Mouse (Mus musculus) 3T3-L1 (cell line): ENCODE data around the gene Rab36.
A peak's percentile ranks its signal among the peaks of the same experiment; 100 is the strongest.
"Not testable (repeated sequence)": the region's sequence is repeated elsewhere in the genome, so short reads cannot be mapped to it uniquely, and the experiment has no call there.

Source experiments
- DNase-seq: peaks from one replicate; pipeline ENCODE4 v3.0.0-alpha.2; 2015; ENCODE audit warnings: low read depth, low spot score

Gene Rab36

DNA sequence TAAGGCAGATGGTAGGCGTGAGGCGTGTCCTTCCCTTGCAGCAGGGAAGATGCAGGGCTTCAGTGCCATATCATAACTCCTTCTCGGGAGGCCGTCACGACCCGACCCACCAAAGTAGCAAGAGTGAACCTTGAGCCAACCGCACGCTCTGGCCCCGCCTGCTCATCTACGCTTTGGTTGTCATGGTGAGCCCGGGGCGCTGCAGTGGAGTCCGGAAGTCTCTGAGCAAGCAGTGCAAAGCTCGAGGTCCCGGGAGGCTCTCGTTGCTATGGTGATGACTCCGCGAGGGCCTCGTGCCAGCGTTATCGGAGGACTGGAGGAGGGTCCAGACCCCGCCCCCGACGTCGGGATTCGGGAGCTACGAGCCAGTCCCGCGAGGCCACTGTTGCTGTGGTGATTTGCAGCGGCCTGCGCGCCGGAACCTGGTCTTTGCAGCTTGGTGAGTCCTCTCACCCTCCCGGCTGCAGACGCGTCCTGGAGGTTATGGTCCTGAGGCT is at the start of gene Rab36:
Rab36 (plus strand) TSS at position 176 of the 497 bp plus-strand sequence.
- peak; percentile 99 for DNase-seq

DNA sequence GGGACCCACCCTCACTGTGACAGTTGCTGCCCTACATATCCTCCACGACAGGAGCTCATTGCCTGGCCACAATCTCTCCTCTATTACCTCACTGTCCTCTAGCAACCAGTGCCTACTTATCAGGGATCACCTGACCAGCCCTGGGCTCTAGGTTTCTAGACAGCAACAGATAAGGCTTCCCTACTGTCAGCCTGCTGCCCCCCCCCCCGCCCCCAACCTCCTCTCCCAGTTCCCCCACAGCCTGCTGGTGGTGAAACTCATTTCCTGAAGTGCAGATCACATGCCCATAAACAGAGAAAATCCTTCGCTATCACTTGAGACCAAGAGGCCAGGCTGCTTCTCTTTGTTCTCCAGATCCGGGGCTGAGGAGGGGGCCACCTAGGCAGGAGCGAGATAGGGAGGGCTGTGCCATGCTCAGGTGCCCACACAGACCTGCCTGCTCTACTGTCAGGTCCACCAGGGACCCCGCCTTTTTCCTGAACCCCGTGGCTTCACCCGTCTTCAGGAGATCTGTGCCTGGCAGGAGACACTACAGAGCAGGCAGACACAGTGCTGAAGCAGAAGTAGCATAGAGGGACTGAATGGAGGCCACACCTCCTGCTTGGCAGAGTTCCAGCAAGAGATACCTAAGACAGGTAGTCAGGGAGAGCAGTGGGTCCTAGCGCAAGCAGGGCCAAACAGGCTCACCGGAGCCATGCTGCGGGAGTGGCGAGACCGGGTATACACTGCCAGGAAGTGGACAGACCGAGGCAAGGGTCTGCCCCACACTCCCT is 49.0 kb upstream of the Rab36 start:
- DNase-seq = no peak

DNA sequence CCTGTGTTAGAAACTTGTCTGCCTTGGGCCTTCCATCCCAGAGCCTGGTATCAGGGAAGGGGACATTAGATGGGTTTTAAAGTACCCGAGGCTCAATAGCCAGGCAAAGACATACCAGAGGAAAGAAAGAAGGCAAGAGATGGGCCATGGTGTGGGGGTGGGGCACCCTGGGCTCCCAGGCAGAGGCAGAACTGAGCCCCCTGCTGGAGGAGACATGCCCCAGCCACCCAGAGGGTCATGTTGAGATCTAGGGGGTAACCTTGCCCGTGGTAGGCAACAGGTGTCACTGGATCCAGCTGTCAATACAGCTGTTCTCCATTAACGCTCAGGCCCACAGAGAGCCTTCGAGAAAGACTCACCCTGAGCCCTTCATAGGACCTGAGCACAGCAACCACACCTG is 47.0 kb upstream of the Rab36 start:
- no peak for DNase-seq

DNA sequence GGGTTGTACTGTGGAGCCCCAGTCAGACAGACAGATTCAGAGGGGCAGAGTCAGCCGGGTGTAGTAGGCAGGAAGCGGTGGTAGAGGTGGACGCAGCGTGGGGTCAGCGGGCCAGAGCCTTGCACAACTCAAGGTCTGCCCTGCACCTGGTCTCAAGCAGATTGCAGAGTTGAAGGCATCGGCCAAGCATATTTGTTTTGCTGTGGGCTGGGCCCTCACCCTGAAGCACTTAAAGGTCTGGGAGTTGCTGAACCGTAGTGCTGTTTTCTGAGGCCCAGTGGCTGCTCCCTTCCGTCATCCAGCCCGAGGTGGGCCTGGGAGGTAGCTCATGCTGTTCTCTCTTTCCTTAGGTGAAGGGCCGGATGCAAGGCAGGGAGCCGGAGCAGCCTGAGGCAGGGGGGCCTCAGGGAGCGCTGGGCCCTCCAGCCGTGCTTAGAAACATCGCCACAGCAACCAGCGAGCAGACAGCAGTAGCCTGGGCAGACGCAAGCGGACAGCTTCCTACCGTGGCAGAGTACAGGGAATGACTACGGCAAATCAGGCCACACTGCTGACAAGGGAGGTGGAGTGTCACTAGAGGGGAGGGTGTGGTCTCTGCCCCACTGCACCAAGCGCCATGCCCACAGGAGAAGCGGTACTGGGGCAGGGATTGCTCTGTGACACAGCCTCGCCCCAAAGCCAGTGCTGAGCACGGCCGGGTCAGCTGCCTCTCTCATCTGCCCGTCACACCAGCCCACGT is 46.1 kb upstream of the Rab36 start:
- no peak for DNase-seq

DNA sequence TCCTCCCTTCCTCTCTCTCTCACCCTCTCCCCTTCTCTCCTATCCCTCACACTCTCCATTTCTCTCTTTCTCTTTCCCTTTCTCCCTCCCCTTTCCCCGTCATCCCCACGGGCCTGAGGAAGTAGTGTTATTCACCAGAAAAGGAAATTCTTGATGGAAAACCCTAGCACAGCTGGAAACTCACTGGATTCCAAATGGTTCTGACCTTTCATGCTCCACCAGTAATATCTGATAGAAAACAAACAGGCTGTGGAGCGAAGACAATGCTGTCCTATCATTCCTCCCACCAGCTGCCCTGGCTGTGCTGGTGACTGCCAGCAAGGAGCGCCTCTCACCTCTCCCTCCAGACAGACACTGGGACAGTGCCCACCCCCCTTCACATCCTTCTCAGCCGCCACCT is 42.0 kb upstream of the Rab36 start:
- no peak for DNase-seq

DNA sequence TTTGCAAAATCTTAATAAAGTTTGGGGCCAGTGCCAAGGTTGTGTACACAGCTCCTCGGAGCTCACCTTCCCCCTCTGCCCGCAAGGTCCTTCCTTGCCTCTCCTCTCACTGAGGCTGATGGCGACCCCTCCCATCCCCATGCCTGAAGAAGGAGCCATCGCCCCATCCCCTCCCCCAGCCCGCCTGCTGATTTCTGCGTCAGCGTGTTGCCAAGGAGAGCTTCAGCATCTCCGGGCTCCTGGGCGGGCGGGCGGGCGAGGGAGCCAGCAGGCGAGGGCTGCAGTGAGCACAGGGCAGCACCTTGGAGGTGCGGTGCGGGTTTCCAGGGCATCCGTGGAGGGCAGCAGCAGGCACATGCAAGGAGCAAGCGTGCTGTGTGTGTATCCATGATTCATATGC is 41.5 kb upstream of the Rab36 start:
- no peak for DNase-seq

DNA sequence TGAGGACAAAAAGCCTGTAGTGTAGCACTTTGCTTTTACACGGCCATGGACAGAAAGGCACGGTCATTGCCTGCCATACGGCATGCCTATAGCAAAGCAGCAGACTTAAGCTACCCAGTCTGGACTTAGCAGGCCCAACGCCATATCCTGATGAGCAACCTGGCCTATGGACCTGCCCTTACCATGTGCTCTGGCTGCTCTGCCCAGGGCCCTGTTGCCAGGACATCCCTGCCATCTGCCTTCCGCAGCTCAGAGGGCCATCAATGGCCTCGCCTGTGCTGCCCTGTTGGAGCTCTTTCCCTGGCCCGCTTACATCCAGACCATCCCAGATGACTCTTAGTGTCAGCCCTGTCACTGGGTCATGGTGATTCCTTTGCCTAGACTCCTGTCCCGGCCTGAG is 35.5 kb upstream of the Rab36 start:
- DNase-seq = no peak

DNA sequence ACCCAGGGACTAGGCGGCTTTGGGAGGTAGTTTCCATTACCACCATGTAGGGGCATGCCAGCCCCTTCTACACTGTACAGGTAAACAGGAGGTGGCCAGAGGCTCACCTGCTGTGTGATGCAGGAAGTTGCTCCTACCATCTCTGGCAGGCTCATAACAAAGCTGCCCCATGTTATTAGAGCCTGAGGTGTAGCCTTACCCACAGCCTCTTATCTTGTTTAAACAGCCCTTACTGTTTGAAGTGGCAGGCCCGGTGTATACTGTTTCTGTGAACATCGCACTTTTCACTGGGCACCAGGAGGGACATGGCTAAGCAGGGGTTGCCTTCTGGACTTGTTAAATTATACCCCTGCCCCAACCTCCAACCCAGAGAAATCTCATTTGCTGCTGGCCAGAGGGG is 32.8 kb upstream of the Rab36 start:
- no peak for DNase-seq

DNA sequence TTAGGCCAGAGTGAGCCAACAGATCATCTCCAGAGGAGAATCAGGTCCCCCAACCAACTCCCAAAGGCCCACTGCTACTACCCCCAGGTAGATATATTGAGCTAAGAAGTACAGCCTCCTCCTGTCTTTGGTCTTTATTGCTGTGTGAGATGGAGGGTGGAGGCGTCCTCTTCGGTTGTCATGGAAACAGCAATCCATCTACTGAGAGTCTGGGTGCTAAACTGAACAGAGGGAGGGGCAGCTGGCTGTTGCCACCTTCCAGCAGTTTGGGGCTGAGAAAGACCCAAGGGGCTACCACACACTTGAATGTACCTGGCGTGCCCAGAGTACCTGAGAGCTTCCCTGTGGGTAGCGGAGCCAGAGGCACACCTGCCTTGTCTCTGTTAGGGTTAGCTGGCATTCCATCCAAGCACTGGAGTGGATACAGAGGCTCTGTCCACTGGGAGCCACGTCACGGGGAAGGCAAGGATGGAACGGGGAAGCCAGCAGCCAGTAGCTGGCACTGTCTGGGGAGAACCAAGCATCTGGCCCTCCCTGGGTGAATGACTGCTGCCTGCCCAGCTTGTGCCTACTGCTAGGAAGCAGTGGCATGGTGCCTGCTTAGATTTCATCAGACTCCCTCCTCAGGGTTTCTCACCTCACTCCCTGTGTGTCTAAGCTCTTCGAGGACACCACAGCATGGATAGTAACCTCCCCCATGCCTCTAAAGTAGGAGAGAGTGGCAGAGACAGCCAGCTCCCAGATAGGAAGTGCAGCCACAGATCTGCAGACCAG is 29.8 kb upstream of the Rab36 start:
- no peak for DNase-seq

DNA sequence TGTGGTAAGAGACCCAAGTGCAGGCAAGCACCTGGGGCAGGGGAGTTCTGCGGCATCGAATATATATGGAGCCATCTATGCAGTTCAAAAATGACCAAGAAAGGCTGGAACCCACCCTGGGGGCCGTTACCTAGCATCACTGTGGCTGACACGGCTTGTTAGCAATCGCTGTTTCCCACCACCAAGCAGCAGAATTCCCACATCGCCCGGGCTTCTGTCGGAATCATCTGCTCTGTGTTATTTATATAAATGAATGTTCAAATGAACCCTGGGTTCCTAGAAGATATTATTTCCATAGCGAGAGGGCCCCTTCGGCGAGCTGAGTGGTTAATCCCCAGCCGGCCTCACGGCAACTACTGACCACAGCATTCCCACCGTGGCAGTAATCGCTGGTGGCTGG is 26.2 kb upstream of the Rab36 start:
- DNase-seq = no peak

DNA sequence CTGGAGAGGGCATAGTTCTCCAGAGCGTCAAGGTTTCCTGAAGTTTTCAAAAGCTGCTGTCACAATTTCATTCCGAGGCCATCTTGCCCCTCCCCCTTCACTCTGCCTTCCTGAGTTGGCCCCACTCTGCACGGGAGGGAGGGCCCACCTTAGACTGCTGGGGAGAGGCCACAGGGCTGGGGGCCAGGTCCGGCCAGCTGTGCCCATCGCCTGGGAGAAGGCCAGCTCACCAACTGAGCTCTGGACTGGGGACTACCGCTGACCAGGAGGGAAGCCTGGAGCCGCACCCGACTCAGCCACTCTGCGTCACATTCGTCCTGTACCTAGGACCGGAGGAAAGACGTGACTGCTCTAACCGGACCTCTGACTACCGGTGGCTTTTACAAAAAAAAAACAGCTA is 21.4 kb upstream of the Rab36 start:
- no peak for DNase-seq

DNA sequence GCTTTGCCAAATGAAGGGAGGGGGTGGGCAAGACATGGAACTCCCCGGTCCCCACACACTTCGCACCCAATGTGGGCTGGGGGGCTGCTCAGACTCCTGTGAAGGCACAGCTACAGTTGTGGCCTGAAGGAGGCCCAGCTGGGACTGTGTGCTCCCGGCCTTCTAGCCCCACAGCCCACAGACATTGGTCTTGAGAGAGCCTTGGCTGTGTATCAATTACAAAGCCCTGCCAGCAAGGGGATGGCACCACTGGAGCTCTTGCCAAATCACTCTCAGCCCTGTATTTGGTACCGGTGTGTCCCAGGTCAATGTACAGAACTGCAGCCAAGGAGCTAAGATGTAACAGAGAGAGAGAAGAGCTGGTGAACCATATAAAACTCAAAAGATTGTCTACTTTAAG is 20.4 kb upstream of the Rab36 start:
- no peak for DNase-seq

DNA sequence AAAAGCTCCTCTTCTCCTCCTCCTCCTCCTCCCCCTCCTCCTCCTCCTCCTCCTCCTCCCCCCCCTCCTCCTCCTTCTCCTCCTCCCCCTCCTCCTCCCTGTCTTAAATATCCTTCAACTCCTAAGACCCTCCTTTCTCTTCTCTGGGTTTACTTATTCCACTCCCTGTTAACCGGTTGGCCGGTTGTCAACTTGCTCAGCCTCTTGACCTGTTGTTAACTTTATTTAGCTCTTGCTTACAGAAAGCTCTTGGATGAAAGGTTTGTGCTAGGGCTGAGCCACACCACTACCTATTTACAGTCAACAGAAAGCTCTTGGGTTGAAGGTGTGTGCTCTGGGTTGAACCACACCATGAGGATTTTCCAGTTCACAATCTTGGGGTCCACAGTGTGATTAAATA is 16.6 kb upstream of the Rab36 start:
- DNase-seq = no peak

DNA sequence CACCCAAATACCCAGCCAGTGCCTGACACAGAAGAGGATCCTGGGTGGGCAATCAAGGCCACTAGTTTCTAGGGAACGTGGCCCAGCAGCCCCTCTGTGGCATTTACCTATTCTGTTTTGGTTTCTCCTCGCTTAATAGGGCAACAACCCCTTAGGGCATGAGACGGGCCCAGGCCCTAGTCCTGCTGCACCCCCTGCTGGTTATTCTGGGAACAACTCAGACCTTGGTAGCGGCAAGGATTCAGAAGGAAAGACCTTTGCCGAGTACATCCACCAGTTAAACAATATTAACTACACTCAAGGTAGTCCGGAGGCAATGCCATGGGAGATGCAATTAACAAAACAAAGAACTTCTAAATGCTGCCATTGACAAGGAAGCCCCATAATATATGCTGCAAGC is 15.7 kb upstream of the Rab36 start:
- peak; percentile 73 for DNase-seq

DNA sequence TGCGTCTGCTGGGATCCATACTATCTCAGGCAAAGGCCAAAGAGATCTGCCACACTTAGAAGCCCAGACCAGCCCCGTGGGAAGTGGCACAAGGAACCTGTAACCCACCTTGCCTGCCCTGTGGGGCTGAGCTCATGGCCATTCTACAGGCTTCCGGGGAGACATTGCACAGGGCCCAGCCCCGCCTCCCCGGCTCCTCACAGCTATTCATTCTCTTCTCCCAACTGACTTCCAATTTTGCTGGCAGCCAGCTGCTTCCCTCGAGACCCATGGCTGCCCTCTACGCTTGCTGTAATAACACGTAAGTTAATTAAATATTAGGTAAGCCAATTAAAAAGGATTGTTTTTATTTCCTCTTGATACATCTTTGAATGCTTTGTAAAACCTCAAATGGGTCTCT is 10.4 kb upstream of the Rab36 start:
- DNase-seq = no peak

DNA sequence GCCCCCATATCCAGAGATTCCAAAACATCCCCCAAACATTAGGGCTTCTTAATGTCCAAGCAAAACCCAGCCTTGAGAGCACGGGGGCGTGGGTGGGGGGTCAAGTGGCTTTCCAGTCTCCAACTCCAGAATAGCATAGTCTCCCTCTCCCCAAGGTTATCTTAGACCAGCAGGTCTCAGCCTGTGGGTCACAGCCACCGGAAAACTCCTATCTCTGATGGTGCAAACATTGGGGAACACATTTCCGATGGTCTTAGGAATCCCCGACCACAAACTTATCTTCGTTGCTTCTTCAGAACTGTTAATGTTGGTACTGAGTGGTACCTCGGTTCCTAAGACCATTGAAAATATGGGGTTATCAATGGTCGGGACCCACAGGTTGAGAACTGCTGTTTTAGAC is 8.1 kb upstream of the Rab36 start:
- no peak for DNase-seq

DNA sequence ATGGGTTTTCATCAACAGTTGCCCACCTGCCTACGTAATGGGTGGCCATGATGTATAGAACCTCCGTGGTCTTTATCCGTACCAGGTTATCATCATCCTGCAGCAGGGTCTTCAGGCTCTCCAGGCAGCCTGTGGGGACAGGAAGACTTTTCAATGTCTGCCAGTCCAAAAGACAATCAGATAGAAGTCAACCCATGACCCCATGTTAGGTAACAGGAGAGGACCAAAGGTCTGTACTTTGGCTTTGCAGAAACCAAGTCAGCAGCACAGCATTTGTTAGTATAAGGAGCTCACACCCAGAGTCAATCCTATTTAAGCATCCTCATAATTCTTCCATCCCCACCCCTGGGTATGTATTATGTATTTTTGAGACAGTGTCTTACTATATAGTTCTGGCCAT is 7.2 kb upstream of the Rab36 start:
- no peak for DNase-seq

DNA sequence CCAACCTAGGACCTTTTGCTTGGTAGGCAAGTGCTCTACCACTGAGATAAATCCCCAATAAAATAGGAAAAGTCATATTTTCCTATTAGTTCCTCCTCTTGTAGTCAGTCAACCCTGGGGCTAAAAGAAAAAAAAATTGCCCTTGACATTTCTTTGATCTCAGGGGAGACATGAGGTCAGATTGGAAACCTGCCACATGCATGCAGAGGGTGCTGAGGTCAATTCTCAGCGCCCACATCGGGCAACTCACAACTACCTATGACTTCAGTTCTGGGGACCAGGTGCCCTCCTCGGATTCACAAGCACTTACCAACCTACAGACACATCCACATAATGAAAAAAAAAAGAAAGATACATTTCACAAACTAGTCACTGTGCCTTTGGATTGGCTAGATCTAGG is 6.6 kb upstream of the Rab36 start:
- DNase-seq = no peak

DNA sequence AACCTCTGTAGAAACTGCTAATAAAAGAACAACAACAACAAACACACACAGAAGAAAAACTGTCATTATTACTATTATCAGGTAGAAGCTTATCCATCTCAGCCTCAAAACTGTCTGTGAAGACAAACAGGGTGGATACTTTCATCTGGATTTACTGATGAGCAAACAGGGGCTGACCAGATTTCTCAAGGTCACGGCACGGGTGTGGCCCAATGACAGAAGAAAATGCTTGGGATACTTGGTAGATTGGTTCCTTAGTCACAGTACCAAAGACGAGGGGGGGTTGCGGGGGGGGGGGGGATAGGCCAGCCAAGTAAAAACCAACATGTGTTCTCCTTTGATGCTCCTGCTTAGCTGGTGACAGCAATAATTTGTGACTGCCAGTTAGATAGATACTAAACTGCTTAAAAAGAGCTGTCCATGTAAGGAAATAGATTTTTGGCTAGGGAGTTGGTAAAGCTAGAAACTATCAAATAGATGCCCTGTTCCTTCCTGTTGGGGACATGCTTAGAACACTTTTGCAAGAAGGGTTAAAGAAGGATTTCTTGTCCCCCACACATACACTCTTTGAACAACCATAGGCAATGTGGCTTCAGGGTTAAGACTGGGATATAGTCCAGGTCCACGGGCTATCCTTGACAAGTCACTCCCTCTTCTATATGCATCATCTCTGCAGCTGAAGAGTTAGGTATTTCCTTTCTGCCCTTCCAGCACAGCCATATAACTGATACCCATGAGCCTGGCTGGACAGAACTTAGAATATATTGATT is 5.3 kb upstream of the Rab36 start:
- DNase-seq = peak; percentile 54

DNA sequence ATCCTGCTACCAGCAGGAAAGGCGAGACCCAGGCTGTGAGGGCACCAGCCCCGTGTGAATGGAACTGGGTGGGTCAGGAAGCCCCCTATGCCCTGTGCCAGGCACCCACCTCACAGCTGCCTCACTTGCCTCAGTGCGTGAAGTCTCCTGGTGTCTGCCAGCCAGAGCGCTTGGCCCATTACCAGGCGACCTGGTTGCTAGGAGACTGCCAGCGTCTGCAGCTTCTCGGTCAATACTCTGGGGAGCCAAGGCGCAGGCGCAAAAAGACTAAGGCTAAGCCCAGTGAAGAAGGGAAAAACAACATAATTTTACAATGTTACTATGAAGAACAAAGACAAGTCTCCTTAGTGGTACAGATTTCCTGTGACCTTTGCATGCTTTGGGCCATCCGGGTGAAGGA is 4.5 kb upstream of the Rab36 start, which contains the start of gene Rsph14:
Rsph14 (minus strand) TSS at position 192 of the 400 bp plus-strand sequence.
- no peak for DNase-seq

DNA sequence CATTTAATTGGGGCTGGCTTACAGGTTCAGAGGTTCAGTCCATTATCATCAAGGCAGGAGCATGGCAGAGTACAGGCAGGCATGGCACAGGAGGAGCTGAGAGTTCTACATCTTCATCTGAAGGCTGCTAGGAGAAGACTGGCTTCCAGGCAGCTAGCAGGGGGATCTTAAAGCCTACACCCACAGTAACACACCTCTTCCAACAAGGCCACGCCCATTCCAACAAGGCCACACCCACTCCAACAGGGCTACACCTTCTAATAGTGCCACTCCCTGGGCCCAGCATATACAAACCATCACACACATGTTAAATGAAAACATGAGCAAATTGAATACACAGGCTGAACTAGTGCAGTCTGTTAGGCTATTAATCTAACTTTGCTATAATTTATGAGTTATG is 5.2 kb downstream of the Rab36 start:
- DNase-seq = not testable (repeated sequence)

DNA sequence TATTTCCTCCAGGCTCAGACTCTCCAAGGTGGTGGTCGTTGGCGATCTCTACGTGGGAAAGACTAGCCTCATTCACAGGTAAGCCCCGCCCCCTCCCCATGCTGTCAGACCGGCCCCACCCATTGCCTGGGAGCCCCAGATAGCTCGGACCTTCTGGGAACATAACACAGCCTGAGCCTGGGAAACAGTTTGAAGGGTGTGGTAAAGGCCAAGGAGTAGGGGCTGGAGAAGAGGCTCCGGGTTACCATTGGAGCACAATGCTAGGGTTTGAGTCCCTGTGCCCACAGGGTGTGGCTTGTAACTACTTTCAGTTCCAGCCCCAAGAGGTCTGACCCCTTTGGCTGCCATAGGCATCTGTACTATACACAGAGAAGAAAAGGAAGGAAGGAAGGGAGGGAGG is 7.6 kb downstream of the Rab36 start:
- no peak for DNase-seq
